Mouse (Mus musculus) heart, postnatal 36 days (tissue): ENCODE data around the gene Serpinb11. TPM values are rescaled to one million over a fixed set of nuclear protein-coding genes. Genes with fewer than 3 reads are reported as not detected.

Source experiments
- total RNA-seq, 2 experiments: library from RNA; stranded (reverse); gene quantifications; 2 replicates each; pipeline ENCODE4 v1.2.3; 2021

The Serpinb11 gene
- total RNA-seq, 2 experiments from 2014 or later = not detected

Other genes with a start within 250 kb of the Serpinb11 start
- not detected for gene Serpinb3b, start 82.8 kb upstream of the Serpinb11 start, total RNA-seq
- not detected for gene Serpinb3c, start 82.8 kb upstream of the Serpinb11 start, total RNA-seq
- not detected for gene Serpinb7, start 38.5 kb downstream of the Serpinb11 start, total RNA-seq
- under 1 TPM; 0.64 to 0.89 TPM for gene Serpinb2, start 150.2 kb downstream of the Serpinb11 start, total RNA-seq
- 1 to 10 TPM; 3.6 to 6.0 TPM for gene Serpinb8, start 228.8 kb downstream of the Serpinb11 start, total RNA-seq